Mouse (Mus musculus) forebrain, postnatal 0 days (tissue): ENCODE data around the gene Cog2. TPM values are rescaled to one million over a fixed set of nuclear protein-coding genes. Genes with fewer than 3 reads are reported as not detected.

Experiments used
- ATAC-seq: fragments of 200-750 bp; cut with Nextera tagmentation; 2 replicates; pipeline ENCODE4 v1.8.0; 2017; ENCODE audit warnings: mild to moderate bottlenecking, moderate library complexity
- DNase-seq: peaks from one replicate; pipeline ENCODE4 v3.0.0-alpha.2; 2015
- H3K27ac ChIP-seq: fragments of 300-500 bp; sonication (generic); 2 replicates; pipeline ENCODE4 v1.5.1; 2014; ENCODE audit warnings: low read depth, mild to moderate bottlenecking, antibody characterized with exemption, low read length, moderate library complexity, mixed read lengths
- H3K27me3 ChIP-seq: fragments of 300-500 bp; sonication (generic); 2 replicates; pipeline ENCODE4 v1.6.1; 2014; ENCODE audit warnings: mild to moderate bottlenecking, low read length, mixed read lengths; ENCODE audit not compliant: insufficient read depth
- H3K36me3 ChIP-seq: fragments of 300-500 bp; sonication (generic); 2 replicates; pipeline ENCODE4 v1.6.1; 2014; ENCODE audit warnings: mild to moderate bottlenecking, moderate library complexity; ENCODE audit not compliant: insufficient read depth
- H3K4me1 ChIP-seq: fragments of 300-500 bp; sonication (generic); 2 replicates; pipeline ENCODE4 v1.6.1; 2014; ENCODE audit warnings: antibody characterized with exemption; ENCODE audit not compliant: insufficient read depth
- H3K4me2 ChIP-seq: fragments of 300-500 bp; sonication (generic); 2 replicates; pipeline ENCODE4 v1.6.1; 2014; ENCODE audit warnings: low read depth, mild to moderate bottlenecking, moderate library complexity
- H3K4me3 ChIP-seq: fragments of 300-500 bp; sonication (generic); 2 replicates; pipeline ENCODE4 v1.5.1; 2014; ENCODE audit warnings: low read depth, low read length, mixed read lengths
- H3K9ac ChIP-seq: fragments of 300-500 bp; sonication (generic); 2 replicates; pipeline ENCODE4 v1.6.1; 2014; ENCODE audit warnings: mild to moderate bottlenecking
- H3K9me3 ChIP-seq: fragments of 300-500 bp; sonication (generic); 2 replicates; pipeline ENCODE4 v1.6.1; 2016; ENCODE audit warnings: low read length
- CTCF ChIP-seq: sonication (generic); IDR thresholded peaks from 2 replicates; pipeline ENCODE4 v1.5.1; 2016; ENCODE audit warnings: antibody characterized with exemption, control low read depth, low read depth
- WGBS: fragments of 180-500 bp; shearing (Covaris S2); extraction: QIAGEN DNeasy Blood & Tissue Kit; methylation state at CpG from one replicate; pipeline ENCODE4 v1.1.7; 2014; 5-methylcytosine and 5-hydroxymethylcytosine counted together
- polyA plus RNA-seq: library from polyadenylated mRNA; unstranded; fragments of >200 nt; fragmentation: Nextera tagmentation; extraction: Ambion mirVana; gene quantifications from 2 replicates; pipeline ENCODE4 v1.2.1, GENCODE M21; 2015
- total RNA-seq: library from RNA; depleted of rRNA; stranded (reverse); fragments of >200 nt; gene quantifications from 2 replicates; pipeline ENCODE4 v1.2.3, GENCODE M21; 2014

Gene Cog2
- total and polyA plus RNA-seq, 2 experiments from 2014 or later: 19.3 to 32.9 TPM

- Histone ChIP-seq H3K4me3 (no peak overlapping the region), H3K27me3 (no peaks in the 10 kb centered on the region), H3K9me3 (no peaks in the 10 kb centered on the region), H3K9ac (no peak overlapping the region), H3K4me1 (no peaks in the 10 kb centered on the region), H3K4me2 (no peak overlapping the region), H3K36me3 (no peaks in the 10 kb centered on the region), H3K27ac (no peak overlapping the region)
- WGBS: 80% methylated on average over 3 of the region's 3 CpGs
- no peak for TF ChIP-seq CTCF
- DNase-seq (no peak), ATAC-seq (no peak)
Measured at GRCm38 (mm10) chr8:124567584-124567983, 47.0 kb downstream of the Cog2 start.

GRCm38 (mm10) chr8:124569100-124569499, 48.5 kb downstream of the Cog2 start:
- H3K27ac ChIP-seq: no peak overlapping the region
- 66% methylated on average over 2 of the region's 2 CpGs for WGBS
- no peak overlapping the region for H3K4me3 ChIP-seq
- no peak overlapping the region for H3K9ac ChIP-seq
- H3K36me3 ChIP-seq: no peaks in the 10 kb centered on the region
- TF ChIP-seq CTCF: no peak
- ATAC-seq (peak; percentile 59; the same call in 1 of the 2 replicates), DNase-seq (no peak)
- H3K9me3 ChIP-seq: no peaks in the 10 kb centered on the region
- no peaks in the 10 kb centered on the region for H3K4me1 ChIP-seq
- H3K4me2 ChIP-seq: no peak overlapping the region
- H3K27me3 ChIP-seq: no peaks in the 10 kb centered on the region

- Histone ChIP-seq H3K4me2 (no peak within 1 kb of the TSS), H3K27ac (no peak within 1 kb of the TSS), H3K36me3 (no peaks in the 10 kb centered on the region), H3K4me1 (no peaks in the 10 kb centered on the region), H3K4me3 (no peak within 1 kb of the TSS), H3K9me3 (no peaks in the 10 kb centered on the region), H3K9ac (no peak within 1 kb of the TSS), H3K27me3 (no peaks in the 10 kb centered on the region)
- DNase-seq (no peak), ATAC-seq (peak; percentile 27; the same call in 1 of the 2 replicates)
- 81% methylated on average over 2 of the region's 2 CpGs for WGBS
- no peak for TF ChIP-seq CTCF
Measured at GRCm38 (mm10) chr8:124569593-124569992, 49.0 kb downstream of the Cog2 start, which contains the start of gene Agt. Gene Agt (minus strand): TSS chr8:124569706.

GRCm38 (mm10) chr8:124571732-124572429, 51.3 kb downstream of the Cog2 start:
- no peak overlapping the region for H3K27ac ChIP-seq
- no peaks in the 10 kb centered on the region for H3K36me3 ChIP-seq
- no peak for DNase-seq
- no peaks in the 10 kb centered on the region for H3K9me3 ChIP-seq
- no peak overlapping the region for H3K4me3 ChIP-seq
- no peak overlapping the region for H3K4me2 ChIP-seq
- TF ChIP-seq CTCF: no peak
- no peaks in the 10 kb centered on the region for H3K27me3 ChIP-seq
- 62% methylated on average over 8 of the region's 8 CpGs for WGBS
- ATAC-seq: no peak
- H3K9ac ChIP-seq: no peak overlapping the region
- H3K4me1 ChIP-seq: no peaks in the 10 kb centered on the region

DNA sequence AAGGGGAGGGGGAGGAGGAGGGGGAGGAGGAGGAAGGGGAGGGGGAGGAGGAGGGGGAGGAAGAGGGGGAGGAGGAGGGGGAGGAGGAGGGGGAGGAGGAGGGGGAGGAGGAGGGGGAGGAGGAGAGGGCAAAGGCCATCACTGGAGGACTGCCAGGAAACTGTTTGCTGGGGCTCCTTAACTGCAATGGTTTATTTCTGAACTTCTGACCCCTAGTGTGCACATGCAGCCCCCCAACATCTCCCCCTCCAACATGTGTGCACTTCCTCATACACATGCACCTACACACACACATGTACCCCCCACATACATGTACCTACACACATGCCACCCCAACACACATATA, 51.8 kb downstream of the Cog2 start:
- no peak for ATAC-seq
- Histone ChIP-seq H3K27ac (no peak overlapping the region), H3K4me2 (no peak overlapping the region), H3K9ac (no peak overlapping the region), H3K4me1 (no peaks in the 10 kb centered on the region), H3K9me3 (no peaks in the 10 kb centered on the region), H3K4me3 (no peak overlapping the region), H3K36me3 (no peaks in the 10 kb centered on the region), H3K27me3 (no peaks in the 10 kb centered on the region)
- TF ChIP-seq CTCF: no peak
- DNase-seq: no peak

- H3K27ac ChIP-seq: no peak overlapping the region
- peak; percentile 89 for TF ChIP-seq CTCF
- peak; percentile 66 for ATAC-seq
Measured at GRCm38 (mm10) chr8:124573552-124574340, 53.2 kb downstream of the Cog2 start.

GRCm38 (mm10) chr8:124575811-124576210, 55.2 kb downstream of the Cog2 start, which contains the start of gene Capn9:
Gene Capn9 (plus strand): TSS chr8:124576111.
- Histone ChIP-seq H3K27me3 (no peaks in the 10 kb centered on the region), H3K36me3 (no peaks in the 10 kb centered on the region), H3K9me3 (no peaks in the 10 kb centered on the region), H3K9ac (no peak within 1 kb of the TSS), H3K4me1 (no peaks in the 10 kb centered on the region), H3K27ac (no peak within 1 kb of the TSS), H3K4me2 (no peak within 1 kb of the TSS), H3K4me3 (no peak within 1 kb of the TSS)
- WGBS: 95% methylated on average over 8 of the region's 8 CpGs
- TF ChIP-seq CTCF: no peak
- ATAC-seq: no peak
- DNase-seq: no peak

More at GRCm38 (mm10) chr8:124573552-124574340, 53.2 kb downstream of the Cog2 start:
- H3K36me3 ChIP-seq: no peaks in the 10 kb centered on the region
- no peaks in the 10 kb centered on the region for H3K4me1 ChIP-seq
- H3K4me2 ChIP-seq: no peak overlapping the region
- 57% methylated on average over 15 of the region's 15 CpGs for WGBS
- no peak overlapping the region for H3K4me3 ChIP-seq
- H3K27me3 ChIP-seq: no peaks in the 10 kb centered on the region
- peak; percentile 88 for DNase-seq
- H3K9me3 ChIP-seq: no peaks in the 10 kb centered on the region
- H3K9ac ChIP-seq: no peak overlapping the region
